Mouse (Mus musculus): ENCODE measurements around the gene Ddo.

- TF ChIP-seq HCFC1 (IDR thresholded peaks at IDR 0.05; ENCODE audit: borderline replicate concordance, insufficient read depth, low read length) (no peak), ZNF384 (IDR thresholded peaks at IDR 0.05; ENCODE audit: low read depth, low read length) (no peak), CHD2 (IDR thresholded peaks at IDR 0.05; ENCODE audit: low read depth, low read length) (no peak), ZC3H11A (IDR thresholded peaks at IDR 0.05; ENCODE audit: borderline replicate concordance, low read depth, low read length) (no peak), MAFK (IDR thresholded peaks at IDR 0.05; ENCODE audit: insufficient read depth, low read depth, low read length) (no peak)
These were observed 59.1 kb downstream of the Ddo start for GRCm38 (mm10) chr10:40688873-40689272.

Data from ES-E14 (cell line).